Mouse (Mus musculus): ENCODE measurements around the gene Ngly1.

- no peak for TF ChIP-seq CTCF (IDR thresholded peaks at IDR 0.05; ENCODE audit: low read depth)
- TF ChIP-seq EP300 (IDR thresholded peaks at IDR 0.05; ENCODE audit: low read depth): no peak
Measured at GRCm38 (mm10) chr14:16310791-16311190, 61.7 kb downstream of the Ngly1 start.

All from heart, postnatal 0 days (tissue).